Mouse (Mus musculus) lung, postnatal 0 days (tissue): ENCODE measurements around the gene Abca1.

Source experiments
- CTCF ChIP-seq: IDR thresholded peaks from 2 replicates; pipeline ENCODE4 v1.5.1; 2016; ENCODE audit warnings: antibody characterized with exemption, mild to moderate bottlenecking
- EP300 ChIP-seq: IDR thresholded peaks from 2 replicates; pipeline ENCODE4 v1.6.1; 2016; ENCODE audit warnings: antibody characterized with exemption, mild to moderate bottlenecking, control low read depth

DNA sequence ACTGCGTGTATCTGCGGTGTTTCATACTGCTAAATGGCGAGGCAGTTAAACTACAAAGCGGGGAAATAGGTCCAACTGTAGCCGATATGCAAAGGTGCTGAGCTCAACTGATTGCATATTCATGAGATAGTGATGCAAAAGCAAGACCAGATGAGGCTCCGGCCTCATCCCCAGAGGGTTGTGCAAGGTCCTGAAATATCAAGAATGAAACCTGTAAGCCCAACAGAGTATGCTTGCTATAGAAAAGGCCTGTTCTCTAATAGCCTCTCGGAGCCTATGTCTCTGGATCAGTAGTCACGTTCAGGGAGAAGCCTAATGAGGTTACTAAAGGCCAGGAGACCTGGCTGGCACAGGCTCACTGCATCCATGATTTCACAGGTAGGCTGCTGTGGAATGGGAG is 9.2 kb downstream of the Abca1 start:
- no peak for TF ChIP-seq CTCF
- no peak for TF ChIP-seq EP300
